Mouse (Mus musculus): ENCODE results near the gene Gpr15.

GRCm38 (mm10) chr16:58704999-58705398 lies 13.9 kb downstream of the Gpr15 start:
- no peak for TF ChIP-seq CTCF (IDR thresholded peaks at IDR 0.05; ENCODE audit: extremely low read depth, insufficient read length, insufficient replicate concordance, low read depth, low read length)
- TF ChIP-seq POLR2A (IDR thresholded peaks at IDR 0.05; ENCODE audit: low read depth, low read length): no peak
